Mouse (Mus musculus): ENCODE measurements around the gene Dis3l2. TPM values are rescaled to one million over a fixed set of nuclear protein-coding genes. Genes with fewer than 3 reads are reported as not detected.

The Dis3l2 gene
- total and polyA plus RNA-seq, 3 experiments: 11.6 to 44.3 (median 31.5) TPM

- DNase-seq (ENCODE audit: low spot score) (peak; percentile 4), ATAC-seq (ENCODE audit: extremely low read depth, insufficient number of reproducible peaks, low FRiP score, poor library complexity, severe bottlenecking) (peak; percentile 75)
- H3K4me1 ChIP-seq (ENCODE audit: insufficient read depth, low read depth, low read length): peaks cover 21% of the 10 kb centered on the region
- H3K4me3 ChIP-seq (ENCODE audit: low read depth, low read length): no peak overlapping the region
- H3K9me3 ChIP-seq (replicated peaks): no peaks in the 10 kb centered on the region
- H3K36me3 ChIP-seq (replicated peaks): peaks cover 6% of the 10 kb centered on the region
- H3K27me3 ChIP-seq (ENCODE audit: insufficient read depth, low read length): no peaks in the 10 kb centered on the region
- TF ChIP-seq CTCF (IDR thresholded peaks at IDR 0.05; ENCODE audit: low read depth, low read length) (no peak), TAL1 (conservative IDR thresholded peaks at IDR 0.05; ENCODE audit: low read depth, low read length) (no peak), GATA2 (IDR thresholded peaks at IDR 0.05; ENCODE audit: borderline replicate concordance, low read depth, low read length) (no peak), POLR2AphosphoS5 (IDR thresholded peaks at IDR 0.05; ENCODE audit: insufficient replicate concordance, low read depth, low read length) (no peak), GATA1 (IDR thresholded peaks at IDR 0.05; ENCODE audit: borderline replicate concordance, low read length) (no peak)
Observed at GRCm38 (mm10) chr1:86736414-86736813, 32.8 kb downstream of the Dis3l2 start.

GRCm38 (mm10) chr1:86742896-86743295 lies 39.3 kb downstream of the Dis3l2 start:
- peaks cover 3% of the 10 kb centered on the region for H3K4me1 ChIP-seq (ENCODE audit: insufficient read depth, low read depth, low read length)
- no peaks in the 10 kb centered on the region for H3K27me3 ChIP-seq (ENCODE audit: insufficient read depth, low read length)
- DNase-seq (ENCODE audit: low spot score): no peak
- ATAC-seq (ENCODE audit: extremely low read depth, insufficient number of reproducible peaks, low FRiP score, poor library complexity, severe bottlenecking): no peak
- H3K9me3 ChIP-seq (replicated peaks): no peaks in the 10 kb centered on the region
- no peak overlapping the region for H3K4me3 ChIP-seq (ENCODE audit: low read depth, low read length)
- H3K36me3 ChIP-seq (replicated peaks): peaks cover 38% of the 10 kb centered on the region
- TF ChIP-seq POLR2AphosphoS5 (IDR thresholded peaks at IDR 0.05; ENCODE audit: insufficient replicate concordance, low read depth, low read length) (no peak), TAL1 (conservative IDR thresholded peaks at IDR 0.05; ENCODE audit: low read depth, low read length) (no peak), CTCF (IDR thresholded peaks at IDR 0.05; ENCODE audit: low read depth, low read length) (no peak), GATA1 (IDR thresholded peaks at IDR 0.05; ENCODE audit: borderline replicate concordance, low read length) (no peak), GATA2 (IDR thresholded peaks at IDR 0.05; ENCODE audit: borderline replicate concordance, low read depth, low read length) (no peak)

GRCm38 (mm10) chr1:86747034-86747433 lies 43.4 kb downstream of the Dis3l2 start:
- DNase-seq (ENCODE audit: low spot score) (no peak), ATAC-seq (ENCODE audit: extremely low read depth, insufficient number of reproducible peaks, low FRiP score, poor library complexity, severe bottlenecking) (no peak)
- H3K4me3 ChIP-seq (ENCODE audit: low read depth, low read length): no peak overlapping the region
- H3K9me3 ChIP-seq (replicated peaks): no peaks in the 10 kb centered on the region
- no peak for TF ChIP-seq GATA1 (IDR thresholded peaks at IDR 0.05; ENCODE audit: borderline replicate concordance, low read length)
- no peak for TF ChIP-seq GATA2 (IDR thresholded peaks at IDR 0.05; ENCODE audit: borderline replicate concordance, low read depth, low read length)
- no peak for TF ChIP-seq POLR2AphosphoS5 (IDR thresholded peaks at IDR 0.05; ENCODE audit: insufficient replicate concordance, low read depth, low read length)
- no peaks in the 10 kb centered on the region for H3K4me1 ChIP-seq (ENCODE audit: insufficient read depth, low read depth, low read length)
- peaks cover 44% of the 10 kb centered on the region for H3K36me3 ChIP-seq (replicated peaks)
- H3K27me3 ChIP-seq (ENCODE audit: insufficient read depth, low read length): no peaks in the 10 kb centered on the region

- TF ChIP-seq CTCF (IDR thresholded peaks at IDR 0.05; ENCODE audit: low read depth, low read length) (no peak), GATA2 (IDR thresholded peaks at IDR 0.05; ENCODE audit: borderline replicate concordance, low read depth, low read length) (no peak), POLR2AphosphoS5 (IDR thresholded peaks at IDR 0.05; ENCODE audit: insufficient replicate concordance, low read depth, low read length) (no peak), TAL1 (conservative IDR thresholded peaks at IDR 0.05; ENCODE audit: low read depth, low read length) (no peak), GATA1 (IDR thresholded peaks at IDR 0.05; ENCODE audit: borderline replicate concordance, low read length) (no peak)
- peaks cover 43% of the 10 kb centered on the region for H3K36me3 ChIP-seq (replicated peaks)
- H3K9me3 ChIP-seq (replicated peaks): no peaks in the 10 kb centered on the region
- no peak overlapping the region; the same call in 1 of the 2 replicates for H3K4me3 ChIP-seq (ENCODE audit: low read depth, low read length)
- H3K27me3 ChIP-seq (ENCODE audit: insufficient read depth, low read length): no peaks in the 10 kb centered on the region
- no peak for ATAC-seq (ENCODE audit: extremely low read depth, insufficient number of reproducible peaks, low FRiP score, poor library complexity, severe bottlenecking)
- no peaks in the 10 kb centered on the region for H3K4me1 ChIP-seq (ENCODE audit: insufficient read depth, low read depth, low read length)
- no peak for DNase-seq (ENCODE audit: low spot score)
Observed at GRCm38 (mm10) chr1:86750094-86750493, 46.5 kb downstream of the Dis3l2 start.

- no peak for TF ChIP-seq GATA1 (IDR thresholded peaks at IDR 0.05; ENCODE audit: borderline replicate concordance, low read length)
- TF ChIP-seq TAL1 (conservative IDR thresholded peaks at IDR 0.05; ENCODE audit: low read depth, low read length): no peak
- no peak for TF ChIP-seq GATA2 (IDR thresholded peaks at IDR 0.05; ENCODE audit: borderline replicate concordance, low read depth, low read length)
- TF ChIP-seq CTCF (IDR thresholded peaks at IDR 0.05; ENCODE audit: low read depth, low read length): no peak
- no peak for TF ChIP-seq POLR2AphosphoS5 (IDR thresholded peaks at IDR 0.05; ENCODE audit: insufficient replicate concordance, low read depth, low read length)
- H3K9me3 ChIP-seq (replicated peaks): no peaks in the 10 kb centered on the region
- H3K27me3 ChIP-seq (ENCODE audit: insufficient read depth, low read length): no peaks in the 10 kb centered on the region
- ATAC-seq (ENCODE audit: extremely low read depth, insufficient number of reproducible peaks, low FRiP score, poor library complexity, severe bottlenecking): no peak
- H3K4me3 ChIP-seq (ENCODE audit: low read depth, low read length): no peak overlapping the region
- H3K4me1 ChIP-seq (ENCODE audit: insufficient read depth, low read depth, low read length): no peaks in the 10 kb centered on the region
- H3K36me3 ChIP-seq (replicated peaks): peaks cover 29% of the 10 kb centered on the region
- no peak for DNase-seq (ENCODE audit: low spot score)
Observed at GRCm38 (mm10) chr1:86753416-86753815, 49.8 kb downstream of the Dis3l2 start.

GRCm38 (mm10) chr1:86754335-86754734 lies 50.7 kb downstream of the Dis3l2 start:
- DNase-seq (ENCODE audit: low spot score) (no peak), ATAC-seq (ENCODE audit: extremely low read depth, insufficient number of reproducible peaks, low FRiP score, poor library complexity, severe bottlenecking) (no peak)
- peaks cover 29% of the 10 kb centered on the region for H3K36me3 ChIP-seq (replicated peaks)
- H3K27me3 ChIP-seq (ENCODE audit: insufficient read depth, low read length): no peaks in the 10 kb centered on the region
- no peak for TF ChIP-seq POLR2AphosphoS5 (IDR thresholded peaks at IDR 0.05; ENCODE audit: insufficient replicate concordance, low read depth, low read length)
- no peak for TF ChIP-seq GATA1 (IDR thresholded peaks at IDR 0.05; ENCODE audit: borderline replicate concordance, low read length)
- TF ChIP-seq CTCF (IDR thresholded peaks at IDR 0.05; ENCODE audit: low read depth, low read length): no peak
- TF ChIP-seq TAL1 (conservative IDR thresholded peaks at IDR 0.05; ENCODE audit: low read depth, low read length): no peak
- no peak for TF ChIP-seq GATA2 (IDR thresholded peaks at IDR 0.05; ENCODE audit: borderline replicate concordance, low read depth, low read length)
- H3K4me1 ChIP-seq (ENCODE audit: insufficient read depth, low read depth, low read length): no peaks in the 10 kb centered on the region
- H3K4me3 ChIP-seq (ENCODE audit: low read depth, low read length): no peak overlapping the region
- H3K9me3 ChIP-seq (replicated peaks): no peaks in the 10 kb centered on the region

Measured in G1E (cell line).